Mouse (Mus musculus): ENCODE measurements around the gene Qars.
A peak's percentile ranks its signal among the peaks of the same experiment; 100 is the strongest.

The Qars gene

GRCm38 (mm10) chr9:108488403-108488802 lies 19.1 kb upstream of the Qars start:
- DNase-seq (ENCODE audit: low read depth), result no peak

GRCm38 (mm10) chr9:108489215-108489614 lies 18.3 kb upstream of the Qars start:
- no peak for DNase-seq (ENCODE audit: low read depth)

- DNase-seq (ENCODE audit: low read depth), result no peak
Observed at GRCm38 (mm10) chr9:108489702-108490558, 17.6 kb upstream of the Qars start.

DNA sequence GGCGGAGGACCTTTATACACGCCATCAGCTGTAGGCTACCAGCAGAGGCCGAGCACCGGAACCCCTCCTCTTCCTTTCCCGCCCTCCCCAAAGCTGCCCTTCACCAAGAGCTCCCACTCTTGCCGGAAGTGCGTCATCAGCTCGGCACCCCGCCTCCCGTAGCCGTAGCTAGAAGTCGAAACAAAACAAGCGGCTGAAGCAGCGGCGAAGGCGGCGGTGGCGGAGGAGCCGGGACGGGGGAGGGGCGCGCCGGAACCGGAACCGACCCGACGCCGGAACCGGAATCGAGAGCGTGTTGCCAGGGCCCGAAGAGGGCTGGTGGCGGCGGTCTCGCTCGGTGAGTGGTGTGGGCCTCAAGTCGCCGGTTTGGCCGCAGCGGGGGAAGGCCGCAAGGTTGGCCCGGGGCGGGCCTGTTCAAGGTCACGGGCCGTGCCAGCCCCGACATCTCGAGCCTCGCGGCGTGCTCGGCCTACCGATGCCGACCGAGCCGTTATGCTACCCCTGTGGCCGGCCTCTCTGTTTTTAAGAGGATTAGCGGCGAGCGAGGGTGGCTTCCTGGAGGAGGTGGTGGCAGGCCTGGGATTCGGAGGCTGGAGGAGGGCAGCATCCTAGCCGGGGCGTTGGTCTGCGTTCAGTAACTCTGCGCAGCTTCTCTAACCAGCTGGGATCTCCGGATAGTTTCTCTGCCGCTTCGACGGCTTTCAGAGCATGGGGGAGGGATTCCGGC lies 16.8 kb upstream of the Qars start, which contains the start of gene Usp19:
TSS of gene Usp19 (plus strand) at position 44 of the 727 bp plus-strand sequence.
- DNase-seq (ENCODE audit: low read depth), result peak; percentile 96

DNA sequence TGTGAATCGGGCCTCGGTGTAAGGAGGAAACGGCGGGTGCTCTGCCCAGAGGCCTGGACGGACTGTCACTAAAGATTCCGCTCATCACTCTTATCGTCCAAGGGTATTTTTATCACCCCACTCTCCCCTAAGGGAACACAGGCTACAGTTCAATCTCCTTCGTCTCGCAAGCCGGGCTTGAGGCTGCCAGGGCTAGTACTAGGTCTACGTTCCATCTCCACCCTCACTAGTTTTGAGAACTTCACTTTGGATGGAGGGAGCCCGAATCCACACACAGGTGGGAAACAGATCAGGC lies 16.3 kb upstream of the Qars start:
- DNase-seq (ENCODE audit: low read depth), result no peak

GRCm38 (mm10) chr9:108492043-108492750 lies 15.3 kb upstream of the Qars start:
- peak; percentile 60 for DNase-seq (ENCODE audit: low read depth)

DNA sequence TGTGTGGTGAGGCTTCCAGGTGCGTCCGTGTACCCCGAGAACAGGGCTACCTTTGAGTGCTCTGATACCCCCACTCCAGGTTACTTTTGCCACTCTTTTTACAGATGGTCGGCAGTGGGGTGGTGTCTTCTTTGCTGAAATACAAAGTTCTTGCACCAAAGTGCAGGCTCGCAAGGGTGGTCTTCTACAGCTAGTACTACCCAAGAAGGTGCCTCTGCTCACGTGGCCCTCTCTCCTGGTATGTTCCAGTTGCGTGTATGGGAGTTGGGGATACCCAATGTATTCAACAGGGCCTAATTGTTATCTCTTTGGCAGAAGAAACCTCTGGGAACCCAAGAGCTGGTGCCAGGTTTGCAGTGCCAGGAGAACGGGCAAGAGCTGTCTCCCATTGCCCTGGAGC lies 14.3 kb upstream of the Qars start:
- no peak for DNase-seq (ENCODE audit: low read depth)

DNA sequence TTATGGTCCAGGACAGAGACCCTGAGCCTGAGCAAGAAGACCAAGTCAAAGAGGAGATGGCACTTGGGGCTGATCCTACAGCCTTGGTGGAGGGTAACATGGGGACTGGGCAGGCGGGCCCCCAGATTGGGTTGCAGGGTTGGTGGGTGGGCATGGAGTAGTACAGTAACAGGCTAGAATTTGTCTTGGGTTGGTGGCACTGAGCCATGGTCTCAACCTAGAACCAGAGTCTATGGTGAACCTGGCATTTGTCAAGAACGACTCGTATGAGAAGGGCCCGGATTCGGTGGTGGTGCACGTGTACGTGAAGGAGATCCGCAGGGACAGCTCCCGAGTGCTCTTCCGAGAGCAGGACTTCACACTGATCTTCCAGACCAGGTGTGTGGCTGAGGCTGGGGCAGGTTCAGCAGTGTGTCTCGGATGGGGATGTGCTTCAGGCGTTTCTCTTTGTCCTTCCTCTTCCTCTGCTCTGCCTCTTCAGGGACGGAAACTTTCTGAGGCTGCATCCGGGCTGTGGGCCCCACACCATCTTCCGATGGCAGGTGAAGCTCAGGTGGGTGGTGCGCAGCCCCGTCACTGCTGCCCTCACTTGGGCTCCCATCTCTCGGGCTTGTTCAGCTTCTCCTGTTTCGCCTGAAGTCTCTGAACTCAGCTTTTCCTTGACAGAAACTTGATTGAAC lies 13.2 kb upstream of the Qars start:
- no peak for DNase-seq (ENCODE audit: low read depth)

DNA sequence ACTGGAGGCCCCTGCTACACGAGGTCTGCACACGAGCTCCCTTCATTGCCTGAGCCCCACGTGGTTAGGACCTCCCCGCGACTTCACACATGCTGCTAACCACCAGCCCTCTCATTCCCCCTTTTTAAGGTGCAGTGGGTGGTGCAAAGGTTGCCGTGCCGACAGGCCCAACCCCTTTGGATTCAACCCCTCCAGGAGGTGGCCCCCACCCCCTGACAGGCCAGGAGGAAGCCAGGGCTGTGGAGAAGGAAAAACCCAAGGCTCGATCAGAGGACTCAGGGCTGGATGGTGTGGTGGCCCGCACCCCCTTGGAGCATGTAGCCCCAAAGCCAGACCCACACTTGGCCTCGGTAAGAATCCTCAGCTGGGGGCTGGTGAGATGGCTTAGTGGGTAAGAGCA lies 12.6 kb upstream of the Qars start:
- DNase-seq (ENCODE audit: low read depth), result no peak

DNA sequence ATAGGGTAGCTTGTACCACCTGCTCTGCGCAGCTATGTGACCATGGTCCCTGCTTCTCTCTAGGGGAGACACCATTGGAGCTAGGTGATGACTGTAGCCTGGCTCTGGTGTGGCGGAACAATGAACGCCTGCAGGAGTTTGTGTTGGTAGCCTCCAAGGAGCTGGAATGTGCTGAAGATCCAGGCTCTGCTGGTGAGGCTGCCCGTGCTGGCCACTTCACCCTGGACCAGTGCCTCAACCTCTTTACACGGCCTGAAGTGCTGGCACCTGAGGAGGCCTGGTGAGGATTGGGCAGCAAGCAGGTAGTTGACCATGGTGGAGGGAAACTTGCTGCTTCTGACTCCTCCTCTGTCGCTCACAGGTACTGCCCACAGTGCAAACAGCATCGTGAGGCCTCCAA lies 8.3 kb upstream of the Qars start:
- DNase-seq (ENCODE audit: low read depth), result no peak

DNA sequence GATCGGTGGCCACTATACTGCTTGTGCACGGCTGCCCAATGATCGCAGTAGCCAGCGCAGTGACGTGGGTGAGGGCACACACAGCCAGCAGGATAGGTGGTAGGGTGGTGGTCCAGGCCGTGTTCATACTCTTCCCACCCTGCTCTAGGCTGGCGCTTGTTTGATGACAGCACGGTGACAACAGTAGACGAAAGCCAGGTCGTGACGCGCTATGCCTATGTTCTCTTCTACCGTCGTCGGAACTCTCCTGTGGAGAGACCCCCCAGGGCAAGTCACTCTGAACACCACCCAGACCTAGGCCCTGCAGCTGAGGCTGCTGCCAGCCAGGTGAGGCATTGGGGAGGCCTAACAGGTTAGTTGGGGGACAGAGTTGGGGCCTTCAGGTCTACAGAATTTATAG lies 7.6 kb upstream of the Qars start:
- DNase-seq (ENCODE audit: low read depth), result no peak

DNA sequence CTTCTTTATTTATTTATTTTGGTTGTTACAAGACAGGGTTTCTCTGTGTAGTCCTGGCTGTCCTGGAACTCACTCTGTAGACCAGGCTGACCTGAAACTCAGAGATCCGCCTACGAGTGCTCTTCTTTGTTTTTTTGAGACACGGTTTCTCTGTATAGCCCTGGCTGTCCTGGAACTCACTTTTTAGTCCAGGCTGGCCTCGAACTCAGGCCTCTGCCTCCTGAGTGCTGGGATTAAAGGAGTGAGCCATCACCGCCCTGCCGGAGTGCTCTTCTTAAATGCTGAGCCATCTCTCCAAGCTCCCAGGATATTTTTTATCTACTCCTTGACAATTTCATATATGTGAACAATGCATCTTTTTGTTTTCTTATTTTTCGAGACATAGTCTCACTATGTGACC lies 605 bp upstream of the Qars start:
- no peak for DNase-seq (ENCODE audit: low read depth)

DNA sequence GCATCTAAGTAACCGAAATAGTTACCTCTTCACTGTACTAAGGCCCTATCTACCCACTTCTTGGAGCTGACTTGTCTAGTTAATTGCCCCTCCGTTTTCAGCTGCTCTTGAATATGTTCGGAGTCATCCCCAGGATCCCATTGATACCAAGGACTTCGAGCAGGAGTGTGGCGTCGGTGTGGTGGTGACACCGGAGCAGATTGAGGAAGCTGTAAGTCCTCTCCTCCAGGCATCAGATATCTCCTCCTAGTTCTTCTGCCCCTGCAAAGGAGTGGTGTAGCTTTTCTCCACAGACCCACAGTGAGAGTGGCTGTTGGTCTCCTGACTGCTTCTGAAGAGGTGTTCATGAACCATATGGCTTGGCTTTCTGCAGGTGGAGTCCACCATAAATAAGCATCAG lies 1.3 kb downstream of the Qars start:
- DNase-seq (ENCODE audit: low read depth), result no peak

GRCm38 (mm10) chr9:108516380-108517251 lies 9.1 kb downstream of the Qars start, which contains the start of gene Qrich1:
Qrich1 (plus strand) TSS chr9:108516806.
- peak; percentile 98 for DNase-seq (ENCODE audit: low read depth)

- peak; percentile 88 for DNase-seq (ENCODE audit: low read depth)
Observed at GRCm38 (mm10) chr9:108517253-108517930, 9.9 kb downstream of the Qars start.

GRCm38 (mm10) chr9:108517931-108518332 lies 10.4 kb downstream of the Qars start:
- peak; percentile 71 for DNase-seq (ENCODE audit: low read depth)

- peak; percentile 43 for DNase-seq (ENCODE audit: low read depth)
Observed at GRCm38 (mm10) chr9:108521604-108522003, 14.1 kb downstream of the Qars start.

DNA sequence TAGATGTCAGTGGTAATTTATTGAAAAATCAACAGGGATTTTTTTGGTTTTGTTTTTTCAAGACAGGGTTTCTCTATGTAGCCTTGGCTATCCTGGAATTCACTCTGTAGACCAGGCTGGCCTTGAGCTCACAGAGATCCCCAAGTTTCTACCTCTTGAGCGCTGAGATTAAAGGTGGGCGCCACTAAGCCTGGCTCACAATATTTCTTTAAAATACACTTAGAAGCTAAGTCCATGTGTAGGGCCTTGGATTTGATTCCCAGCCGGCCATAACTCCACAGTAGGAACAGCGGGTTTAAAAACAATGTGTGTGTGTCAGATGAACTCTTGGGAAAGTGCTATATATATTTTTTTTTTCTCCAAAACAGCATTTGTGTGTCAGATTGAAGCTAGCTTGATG lies 15.8 kb downstream of the Qars start:
- no peak for DNase-seq (ENCODE audit: low read depth)

DNA sequence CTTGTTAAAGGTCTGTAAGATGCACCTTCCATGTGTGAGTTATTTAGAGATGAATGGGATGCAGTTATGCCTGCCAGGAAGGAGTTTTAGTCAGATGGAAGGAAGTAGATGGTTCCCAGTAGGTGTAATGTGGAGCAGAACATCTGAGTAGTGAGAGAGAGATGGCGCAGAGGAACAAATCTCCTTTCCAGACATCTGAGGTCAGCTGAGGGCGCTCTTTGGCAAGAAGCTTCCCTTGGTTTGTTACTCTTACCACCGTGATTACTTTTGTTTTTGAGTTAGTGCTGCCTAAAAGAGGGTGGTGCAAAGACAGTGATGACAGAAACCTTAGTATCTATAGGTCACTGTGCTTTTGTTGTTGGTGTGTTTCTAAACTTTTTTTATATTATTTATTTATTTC lies 17.9 kb downstream of the Qars start:
- no peak for DNase-seq (ENCODE audit: low read depth)

DNA sequence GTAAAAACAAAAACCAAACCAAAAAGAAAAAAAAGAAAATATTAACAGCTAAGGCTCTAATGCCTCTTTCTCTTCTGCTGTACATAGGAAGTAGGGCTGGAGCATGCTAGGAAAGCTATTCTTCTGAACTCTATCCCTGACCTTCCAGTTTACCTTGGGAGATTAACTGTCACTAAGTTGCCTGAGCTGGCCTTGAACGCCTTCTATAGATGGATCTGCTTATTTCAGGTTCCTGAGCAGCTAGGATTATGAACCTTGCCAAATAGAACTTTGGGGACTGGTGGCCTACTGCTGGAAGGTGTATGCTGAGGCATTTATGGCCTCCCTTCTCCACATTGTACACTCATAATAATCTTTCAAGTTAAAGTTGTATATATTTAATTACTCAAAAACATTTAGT lies 23.4 kb downstream of the Qars start:
- no peak for DNase-seq (ENCODE audit: low read depth)

DNA sequence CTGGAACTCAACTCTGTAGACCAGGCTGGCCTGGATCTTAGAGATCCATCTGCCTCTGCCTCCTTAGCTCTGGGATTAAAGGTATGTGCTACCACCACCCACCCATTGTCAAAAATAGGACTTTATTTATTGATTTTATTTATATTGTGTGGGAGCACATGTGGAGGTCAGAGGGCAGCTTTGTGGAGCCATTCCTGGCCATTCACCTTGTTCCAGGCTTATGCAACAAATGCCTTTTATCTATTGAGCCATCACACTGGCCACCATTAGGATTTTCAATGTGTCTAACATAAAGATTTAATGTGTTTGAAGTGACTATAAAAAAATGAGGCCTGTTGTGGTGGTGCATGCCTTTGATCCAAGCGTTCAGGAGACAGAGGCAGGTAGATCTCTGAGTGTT lies 24.0 kb downstream of the Qars start:
- no peak for DNase-seq (ENCODE audit: low read depth)
